Mouse (Mus musculus) duodenum, adult 2 months (tissue): ENCODE measurements around the gene Tmem106b. TPM values are rescaled to one million over a fixed set of nuclear protein-coding genes. Genes with fewer than 3 reads are reported as not detected.

Experiments
- polyA plus RNA-seq: library from polyadenylated mRNA; depleted of rRNA; stranded (reverse); fragments of >200 nt; gene quantifications from 2 replicates; pipeline ENCODE4 v1.2.3, GENCODE M21; 2012; ENCODE audit warnings: low replicate concordance; rRNA removed

Gene Tmem106b
- 3.8 and 11.1 TPM in 2 replicates for polyA plus RNA-seq

DNA sequence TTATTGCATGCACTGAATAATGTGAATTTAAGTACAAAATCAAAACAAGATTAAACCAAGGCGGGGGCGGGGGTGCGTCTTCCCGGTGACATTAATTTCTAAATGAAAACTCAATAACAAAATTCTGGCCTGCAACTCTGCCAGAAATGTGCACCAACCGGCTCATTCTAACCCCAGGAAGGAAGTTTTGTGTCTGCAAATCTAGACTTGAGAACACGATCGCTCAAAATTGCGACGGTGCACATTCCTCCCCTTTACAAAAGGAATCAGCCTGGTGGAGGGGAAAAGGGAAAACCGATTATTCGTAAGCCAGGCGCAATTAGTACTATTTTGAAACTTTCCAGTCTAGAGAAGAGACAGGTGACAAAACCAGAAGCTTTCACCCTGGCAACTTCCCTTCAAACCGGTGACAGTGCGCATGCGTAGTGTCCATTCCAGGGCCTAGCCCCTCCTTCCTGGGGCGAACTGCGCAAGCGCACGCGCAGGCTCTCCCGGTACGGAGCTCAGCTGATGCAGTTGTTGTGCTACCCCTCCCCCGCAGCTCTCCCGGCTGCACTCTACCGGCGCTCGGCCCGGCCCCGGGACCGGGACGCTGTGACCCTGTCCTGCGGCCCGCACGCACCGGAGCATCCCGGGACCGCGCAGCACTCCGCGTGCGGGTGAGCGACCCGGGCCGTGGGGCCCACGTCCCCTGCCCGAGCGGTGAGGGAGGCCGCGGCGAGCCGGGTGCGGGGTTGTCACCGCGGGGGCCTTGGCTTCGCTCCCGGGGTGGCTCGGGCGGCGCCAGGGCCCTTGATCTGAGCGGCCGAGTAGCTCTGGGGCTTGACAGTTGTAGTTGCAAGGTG lies at the start of gene Tmem106b:
Gene Tmem106b, plus strand, starts transcription at position 458 of the 845 bp plus-strand sequence.

Other genes starting within 250 kb of the Tmem106b start
- gene Vwde, start 155.2 kb downstream of the Tmem106b start, polyA plus RNA-seq, result not detected in 2 replicates